In the genomic region with DNA sequence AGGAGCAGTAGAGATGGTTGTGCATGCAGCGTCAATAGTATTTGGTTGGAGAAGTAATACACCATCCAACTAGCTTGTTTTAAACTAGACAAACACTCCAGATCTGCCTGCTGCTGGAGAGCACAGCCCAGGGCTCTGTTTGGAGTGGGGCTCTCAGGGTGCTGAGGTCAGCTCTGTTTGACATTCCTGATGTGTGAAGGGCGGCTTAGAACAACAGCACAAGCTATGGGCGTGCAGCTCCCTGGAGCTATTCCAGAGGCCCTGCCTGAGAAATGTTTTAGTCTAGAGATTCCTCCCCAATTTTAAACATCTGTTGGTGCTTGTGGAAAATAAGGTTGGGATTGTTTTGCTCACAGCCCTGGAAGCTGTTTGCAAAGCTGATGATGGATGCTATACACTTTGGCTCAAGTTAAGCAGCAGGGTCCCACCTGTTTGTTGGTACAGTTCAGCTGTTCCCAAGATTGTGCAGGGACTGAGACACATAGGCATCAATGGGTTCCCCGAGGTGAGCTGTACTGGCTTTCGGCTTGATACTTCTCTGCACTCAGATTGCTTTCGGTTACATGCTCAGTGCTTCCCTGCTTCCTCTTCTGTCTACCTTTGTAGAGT, we compare ENCODE assay signal across 9 mouse cellular contexts. TPM values are rescaled to one million over a fixed set of nuclear protein-coding genes. Genes with fewer than 3 reads are reported as not detected.
DNase-seq lines count a peak whose midpoint lies in the region; ATAC-seq and TF ChIP-seq lines count a peak whose summit lies in the region.
"Had no signal": no experiment of that assay in that cellular context is flagged by ENCODE, and none has a peak within 500 bp of the region (broad histone marks: within the 10 kb centered on the region; RNA-seq: fewer than 3 reads in every experiment).

No protein-coding gene starts in this region.

- H3K9me3 ChIP-seq in heart, postnatal 0 days (replicated peaks; ENCODE audit: control insufficient read depth, low read length), result no peaks in the 10 kb centered on the region

- H3K36me3 ChIP-seq in heart, postnatal 0 days (replicated peaks; ENCODE audit: control insufficient read depth, insufficient read depth, low read length), result no peaks in the 10 kb centered on the region

- H3K27me3 ChIP-seq in heart, postnatal 0 days (ENCODE audit: control insufficient read depth, insufficient read depth, low read length), result no peaks in the 10 kb centered on the region

- peak; percentile 81 for ATAC-seq in heart, postnatal 0 days (ENCODE audit: insufficient read depth, low read depth)
- no peak for ATAC-seq in frontal cortex, adult (ENCODE audit: low TSS enrichment)

- H3K4me2 ChIP-seq in heart, postnatal 0 days (ENCODE audit: low read depth, low read length), result no peak overlapping the region

- WGBS in heart, postnatal 0 days, result 41% methylated on average over 6 of the region's 6 CpGs
- WGBS in lung, adult 2 months, result 33% methylated on average over 6 of the region's 6 CpGs

- TF ChIP-seq EP300 in heart, postnatal 0 days (IDR thresholded peaks at IDR 0.05; ENCODE audit: low read depth), result no peak

- H3K27ac ChIP-seq in heart, postnatal 0 days (ENCODE audit: low read depth), result peak overlapping the region; percentile 26

- TF ChIP-seq POLR2A in lung, adult 2 months (IDR thresholded peaks at IDR 0.05; ENCODE audit: borderline replicate concordance, extremely low read depth, low read depth, low read length), result no peak

- TF ChIP-seq CTCF in heart, postnatal 0 days (IDR thresholded peaks at IDR 0.05; ENCODE audit: low read depth), result no peak
- no peak for TF ChIP-seq CTCF in lung, adult 2 months (IDR thresholded peaks at IDR 0.05; ENCODE audit: insufficient read depth, low read length)

- H3K9ac ChIP-seq in heart, postnatal 0 days (replicated peaks; ENCODE audit: low read depth, low read length), result no peak overlapping the region

- no peak overlapping the region for H3K4me3 ChIP-seq in heart, postnatal 0 days (ENCODE audit: low read depth, low read length)
- no peak overlapping the region for H3K4me3 ChIP-seq in lung, adult 2 months (replicated peaks; ENCODE audit: extremely low read depth, low read depth, low read length)

- H3K4me1 ChIP-seq in heart, postnatal 0 days (ENCODE audit: control insufficient read depth, insufficient read depth), result peaks cover 18% of the 10 kb centered on the region
- H3K4me1 ChIP-seq in lung, adult 2 months (ENCODE audit: control insufficient read depth, insufficient read depth, low read length), result peaks cover 27% of the 10 kb centered on the region

- DNase-seq in NIH3T3 (ENCODE audit: low read depth), result peak; percentile 95
- DNase-seq in embryo, embryonic 10.5 days (ENCODE audit: low spot score), result peak; percentile 63
- DNase-seq in heart, postnatal 0 days (ENCODE audit: low spot score), result peak; percentile 62
- peak; percentile 73 for DNase-seq in lung, adult 2 months
- no peak for DNase-seq in cerebellum, adult 8-10 months
- DNase-seq in right cerebral cortex, postnatal 25 days, result no peak
- DNase-seq in right cerebral cortex, adult 2 months (ENCODE audit: low spot score in 2 of 2), result no peak

RNA-seq across cellular contexts. Expression of a gene that starts 35.4 kb away (rescaled TPM):
- 0.43 TPM in 1 of 2 replicates, not detected in the other for total RNA-seq in heart, postnatal 0 days (2014; rRNA removed; ENCODE audit: low replicate concordance)
- polyA plus RNA-seq in heart, postnatal 0 days (2015; fragmentation: Nextera tagmentation; extraction: Ambion mirVana), result 0.16 and 0.25 TPM in 2 replicates
- 0.05 TPM in 1 of 2 replicates, not detected in the other for polyA plus RNA-seq in lung, adult 2 months (2012; rRNA removed)
- total RNA-seq: layer of hippocampus, adult 8-10 months had no signal

Comparison
In these comparisons a context has a peak if more than half of its experiments do, and no peak if none do; other contexts are left out.
1. DNase-seq: peak in NIH3T3 (single experiment), embryo, embryonic 10.5 days (single experiment), heart, postnatal 0 days (single experiment) and lung, adult 2 months (single experiment); none in cerebellum, adult 8-10 months (single experiment), right cerebral cortex, postnatal 25 days (single experiment) and right cerebral cortex, adult 2 months (0 of 2).